Mouse (Mus musculus): ENCODE measurements around the gene Mapk1.

Mapk1 gene

GRCm38 (mm10) chr16:17055584-17055983 lies 72.4 kb downstream of the Mapk1 start:
- H3K36me3 ChIP-seq (ENCODE audit: insufficient read depth, low read length), result no peaks in the 10 kb centered on the region
- H3K4me3 ChIP-seq (replicated peaks; ENCODE audit: low read length), result no peak overlapping the region
- H3K9me3 ChIP-seq (ENCODE audit: low read length), result no peaks in the 10 kb centered on the region
- TF ChIP-seq CTCF (conservative IDR thresholded peaks at IDR 0.05; ENCODE audit: low read length) (no peak), NANOG (IDR thresholded peaks at IDR 0.05; ENCODE audit: borderline replicate concordance, low read length) (no peak)
- peaks cover 8% of the 10 kb centered on the region for H3K27me3 ChIP-seq (ENCODE audit: insufficient read depth, low read length)
- H3K4me1 ChIP-seq (replicated peaks; ENCODE audit: low read depth, low read length), result peaks cover 16% of the 10 kb centered on the region

- Histone ChIP-seq H3K4me3 (replicated peaks; ENCODE audit: low read length) (no peak overlapping the region), H3K4me1 (replicated peaks; ENCODE audit: low read depth, low read length) (no peaks in the 10 kb centered on the region), H3K36me3 (ENCODE audit: insufficient read depth, low read length) (no peaks in the 10 kb centered on the region), H3K9me3 (ENCODE audit: low read length) (no peaks in the 10 kb centered on the region), H3K27me3 (ENCODE audit: insufficient read depth, low read length) (peaks cover 35% of the 10 kb centered on the region)
- TF ChIP-seq CTCF (conservative IDR thresholded peaks at IDR 0.05; ENCODE audit: low read length), result no peak
- no peak for TF ChIP-seq POU5F1 (IDR thresholded peaks at IDR 0.05; ENCODE audit: borderline replicate concordance, low read length)
- no peak for TF ChIP-seq NANOG (IDR thresholded peaks at IDR 0.05; ENCODE audit: borderline replicate concordance, low read length)
These were observed 79.2 kb downstream of the Mapk1 start for GRCm38 (mm10) chr16:17062338-17062737.

- no peak overlapping the region for H3K4me3 ChIP-seq (replicated peaks; ENCODE audit: low read length)
- no peaks in the 10 kb centered on the region for H3K9me3 ChIP-seq (ENCODE audit: low read length)
- TF ChIP-seq NANOG (IDR thresholded peaks at IDR 0.05; ENCODE audit: borderline replicate concordance, low read length), result no peak
These were observed 84.4 kb downstream of the Mapk1 start for GRCm38 (mm10) chr16:17067552-17067951.

GRCm38 (mm10) chr16:17069511-17070443 lies 86.6 kb downstream of the Mapk1 start, which contains the start of gene Ypel1:
Ypel1 (plus strand) TSS chr16:17069696.
- TF ChIP-seq POU5F1 (IDR thresholded peaks at IDR 0.05; ENCODE audit: borderline replicate concordance, low read length), result no peak
- peak; percentile 20; the same call in 1 of the 2 replicates for TF ChIP-seq CTCF (conservative IDR thresholded peaks at IDR 0.05; ENCODE audit: low read length)
- peaks cover 23% of the 10 kb centered on the region for H3K4me1 ChIP-seq (replicated peaks; ENCODE audit: low read depth, low read length)
- peaks cover 7% of the 10 kb centered on the region for H3K27me3 ChIP-seq (ENCODE audit: insufficient read depth, low read length)
- peaks cover 9% of the 10 kb centered on the region; the same call in 1 of the 2 replicates for H3K36me3 ChIP-seq (ENCODE audit: insufficient read depth, low read length)
- H3K4me3 ChIP-seq (replicated peaks; ENCODE audit: low read length), result peak within 1 kb of the TSS; percentile 93
- H3K9me3 ChIP-seq (ENCODE audit: low read length), result no peaks in the 10 kb centered on the region

More at GRCm38 (mm10) chr16:17067552-17067951, 84.4 kb downstream of the Mapk1 start:
- Histone ChIP-seq H3K4me1 (replicated peaks; ENCODE audit: low read depth, low read length) (peaks cover 10% of the 10 kb centered on the region), H3K27me3 (ENCODE audit: insufficient read depth, low read length) (peaks cover 17% of the 10 kb centered on the region), H3K36me3 (ENCODE audit: insufficient read depth, low read length) (no peaks in the 10 kb centered on the region)

GRCm38 (mm10) chr16:17070716-17071115 lies 87.5 kb downstream of the Mapk1 start:
- H3K4me1 ChIP-seq (replicated peaks; ENCODE audit: low read depth, low read length), result peaks cover 28% of the 10 kb centered on the region
- no peaks in the 10 kb centered on the region for H3K9me3 ChIP-seq (ENCODE audit: low read length)
- peak overlapping the region; percentile 93 for H3K4me3 ChIP-seq (replicated peaks; ENCODE audit: low read length)
- H3K36me3 ChIP-seq (ENCODE audit: insufficient read depth, low read length), result peaks cover 15% of the 10 kb centered on the region
- TF ChIP-seq CTCF (conservative IDR thresholded peaks at IDR 0.05; ENCODE audit: low read length) (no peak), NANOG (IDR thresholded peaks at IDR 0.05; ENCODE audit: borderline replicate concordance, low read length) (no peak), POU5F1 (IDR thresholded peaks at IDR 0.05; ENCODE audit: borderline replicate concordance, low read length) (no peak)
- peaks cover 4% of the 10 kb centered on the region for H3K27me3 ChIP-seq (ENCODE audit: insufficient read depth, low read length)

- no peaks in the 10 kb centered on the region for H3K27me3 ChIP-seq (ENCODE audit: insufficient read depth, low read length)
- TF ChIP-seq NANOG (IDR thresholded peaks at IDR 0.05; ENCODE audit: borderline replicate concordance, low read length), result no peak
- no peak for TF ChIP-seq POU5F1 (IDR thresholded peaks at IDR 0.05; ENCODE audit: borderline replicate concordance, low read length)
- TF ChIP-seq CTCF (conservative IDR thresholded peaks at IDR 0.05; ENCODE audit: low read length), result no peak
- H3K4me3 ChIP-seq (replicated peaks; ENCODE audit: low read length), result no peak overlapping the region
- H3K4me1 ChIP-seq (replicated peaks; ENCODE audit: low read depth, low read length), result peaks cover 42% of the 10 kb centered on the region
- H3K36me3 ChIP-seq (ENCODE audit: insufficient read depth, low read length), result peaks cover 24% of the 10 kb centered on the region
- H3K9me3 ChIP-seq (ENCODE audit: low read length), result no peaks in the 10 kb centered on the region
These were observed 89.8 kb downstream of the Mapk1 start for GRCm38 (mm10) chr16:17073000-17073399.

- TF ChIP-seq POU5F1 (IDR thresholded peaks at IDR 0.05; ENCODE audit: borderline replicate concordance, low read length) (no peak), NANOG (IDR thresholded peaks at IDR 0.05; ENCODE audit: borderline replicate concordance, low read length) (no peak), CTCF (conservative IDR thresholded peaks at IDR 0.05; ENCODE audit: low read length) (peak; percentile 62)
- H3K27me3 ChIP-seq (ENCODE audit: insufficient read depth, low read length), result no peaks in the 10 kb centered on the region
- H3K36me3 ChIP-seq (ENCODE audit: insufficient read depth, low read length), result peaks cover 37% of the 10 kb centered on the region
- H3K4me3 ChIP-seq (replicated peaks; ENCODE audit: low read length), result no peak overlapping the region
- H3K4me1 ChIP-seq (replicated peaks; ENCODE audit: low read depth, low read length), result peaks cover 37% of the 10 kb centered on the region
- no peaks in the 10 kb centered on the region for H3K9me3 ChIP-seq (ENCODE audit: low read length)
These were observed 93.1 kb downstream of the Mapk1 start for GRCm38 (mm10) chr16:17076301-17076700.

GRCm38 (mm10) chr16:17076869-17077268 lies 93.7 kb downstream of the Mapk1 start:
- Histone ChIP-seq H3K27me3 (ENCODE audit: insufficient read depth, low read length) (no peaks in the 10 kb centered on the region), H3K4me3 (replicated peaks; ENCODE audit: low read length) (no peak overlapping the region), H3K36me3 (ENCODE audit: insufficient read depth, low read length) (peaks cover 43% of the 10 kb centered on the region), H3K4me1 (replicated peaks; ENCODE audit: low read depth, low read length) (peaks cover 37% of the 10 kb centered on the region), H3K9me3 (ENCODE audit: low read length) (no peaks in the 10 kb centered on the region)
- TF ChIP-seq CTCF (conservative IDR thresholded peaks at IDR 0.05; ENCODE audit: low read length), result peak; percentile 37
- no peak for TF ChIP-seq POU5F1 (IDR thresholded peaks at IDR 0.05; ENCODE audit: borderline replicate concordance, low read length)

Measured in E14TG2a.4 (cell line).